Mouse (Mus musculus) erythroblast, embryonic 14.5 days (primary cell): ENCODE results near the gene Stac2.

Experiments used
- GATA1 ChIP-seq: IDR thresholded peaks from 2 replicates; pipeline ENCODE4 v1.6.1; 2012; ENCODE audit warnings: low read length, inconsistent platforms, mixed read lengths
- TAL1 ChIP-seq: IDR thresholded peaks from 3 replicates; pipeline ENCODE4 v1.6.1; 2012; ENCODE audit warnings: low read length, inconsistent platforms, mixed read lengths

DNA sequence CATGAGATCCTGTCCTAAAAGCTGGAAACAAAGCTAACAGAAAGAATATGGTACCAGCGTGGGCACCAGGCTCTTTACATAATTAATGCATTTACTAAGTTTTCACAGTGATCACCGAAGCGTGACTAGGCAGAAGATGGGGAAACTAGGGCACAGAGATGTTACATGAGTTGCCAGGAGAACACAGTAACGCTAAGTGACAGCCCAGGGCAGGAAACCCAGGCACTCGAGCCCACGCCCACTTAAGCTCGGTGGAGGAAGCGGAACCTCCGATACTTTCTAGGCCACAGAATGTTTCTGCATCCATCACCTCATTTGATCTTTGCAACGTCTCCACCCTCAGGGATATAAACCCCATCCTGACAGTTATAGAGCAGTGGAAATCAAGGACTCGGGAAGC, 45.2 kb downstream of the Stac2 start:
- no peak for TF ChIP-seq GATA1
- no peak for TF ChIP-seq TAL1
